Mouse (Mus musculus) forebrain, postnatal 0 days (tissue): Measurements from ENCODE around the gene Ift81. TPM values are rescaled to one million over a fixed set of nuclear protein-coding genes. Genes with fewer than 3 reads are reported as not detected.
A peak's percentile ranks its signal among the peaks of the same experiment; 100 is the strongest.

Experiments used
- ATAC-seq: fragments of 200-750 bp; cut with Nextera tagmentation; 2 replicates; pipeline ENCODE4 v1.8.0; 2017; ENCODE audit warnings: mild to moderate bottlenecking, moderate library complexity
- DNase-seq: peaks from one replicate; pipeline ENCODE4 v3.0.0-alpha.2; 2015
- H3K27ac ChIP-seq: fragments of 300-500 bp; sonication (generic); 2 replicates; pipeline ENCODE4 v1.5.1; 2014; ENCODE audit warnings: low read depth, mild to moderate bottlenecking, antibody characterized with exemption, low read length, moderate library complexity, mixed read lengths
- H3K27me3 ChIP-seq: fragments of 300-500 bp; sonication (generic); 2 replicates; pipeline ENCODE4 v1.6.1; 2014; ENCODE audit warnings: mild to moderate bottlenecking, low read length, mixed read lengths; ENCODE audit not compliant: insufficient read depth
- H3K36me3 ChIP-seq: fragments of 300-500 bp; sonication (generic); 2 replicates; pipeline ENCODE4 v1.6.1; 2014; ENCODE audit warnings: mild to moderate bottlenecking, moderate library complexity; ENCODE audit not compliant: insufficient read depth
- H3K4me1 ChIP-seq: fragments of 300-500 bp; sonication (generic); 2 replicates; pipeline ENCODE4 v1.6.1; 2014; ENCODE audit warnings: antibody characterized with exemption; ENCODE audit not compliant: insufficient read depth
- H3K4me2 ChIP-seq: fragments of 300-500 bp; sonication (generic); 2 replicates; pipeline ENCODE4 v1.6.1; 2014; ENCODE audit warnings: low read depth, mild to moderate bottlenecking, moderate library complexity
- H3K4me3 ChIP-seq: fragments of 300-500 bp; sonication (generic); 2 replicates; pipeline ENCODE4 v1.5.1; 2014; ENCODE audit warnings: low read depth, low read length, mixed read lengths
- H3K9ac ChIP-seq: fragments of 300-500 bp; sonication (generic); 2 replicates; pipeline ENCODE4 v1.6.1; 2014; ENCODE audit warnings: mild to moderate bottlenecking
- H3K9me3 ChIP-seq: fragments of 300-500 bp; sonication (generic); 2 replicates; pipeline ENCODE4 v1.6.1; 2016; ENCODE audit warnings: low read length
- CTCF ChIP-seq: sonication (generic); IDR thresholded peaks from 2 replicates; pipeline ENCODE4 v1.5.1; 2016; ENCODE audit warnings: antibody characterized with exemption, control low read depth, low read depth
- WGBS: fragments of 180-500 bp; shearing (Covaris S2); extraction: QIAGEN DNeasy Blood & Tissue Kit; methylation state at CpG from one replicate; pipeline ENCODE4 v1.1.7; 2014; 5-methylcytosine and 5-hydroxymethylcytosine counted together
- polyA plus RNA-seq: library from polyadenylated mRNA; unstranded; fragments of >200 nt; fragmentation: Nextera tagmentation; extraction: Ambion mirVana; gene quantifications from 2 replicates; pipeline ENCODE4 v1.2.1, GENCODE M21; 2015
- total RNA-seq: library from RNA; depleted of rRNA; stranded (reverse); fragments of >200 nt; gene quantifications from 2 replicates; pipeline ENCODE4 v1.2.3, GENCODE M21; 2014

The Ift81 gene
- total and polyA plus RNA-seq, 2 experiments from 2014 or later: 48.1 to 67.0 TPM

DNA sequence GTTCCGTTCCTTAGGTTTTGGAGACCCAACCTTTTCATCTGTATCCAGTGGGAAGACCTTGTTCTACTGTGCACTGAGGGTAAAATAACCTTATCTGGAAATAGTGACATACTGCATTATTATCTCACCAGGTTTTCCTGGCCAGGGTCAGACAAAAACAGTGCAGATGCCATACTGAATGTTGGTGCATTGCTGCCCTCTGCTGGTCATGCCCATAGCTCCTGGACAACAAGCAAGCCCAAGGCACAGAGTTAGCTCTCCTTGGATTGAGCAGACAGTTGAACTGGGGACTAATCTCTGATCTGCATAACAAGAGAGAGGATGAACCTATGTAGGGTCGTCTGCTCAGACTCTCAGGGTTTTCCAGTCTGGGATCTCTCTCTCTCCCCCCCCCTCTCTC, 12.9 kb upstream of the Ift81 start:
- 43% methylated on average over 2 of the region's 2 CpGs for WGBS
- ATAC-seq: peak; percentile 86

DNA sequence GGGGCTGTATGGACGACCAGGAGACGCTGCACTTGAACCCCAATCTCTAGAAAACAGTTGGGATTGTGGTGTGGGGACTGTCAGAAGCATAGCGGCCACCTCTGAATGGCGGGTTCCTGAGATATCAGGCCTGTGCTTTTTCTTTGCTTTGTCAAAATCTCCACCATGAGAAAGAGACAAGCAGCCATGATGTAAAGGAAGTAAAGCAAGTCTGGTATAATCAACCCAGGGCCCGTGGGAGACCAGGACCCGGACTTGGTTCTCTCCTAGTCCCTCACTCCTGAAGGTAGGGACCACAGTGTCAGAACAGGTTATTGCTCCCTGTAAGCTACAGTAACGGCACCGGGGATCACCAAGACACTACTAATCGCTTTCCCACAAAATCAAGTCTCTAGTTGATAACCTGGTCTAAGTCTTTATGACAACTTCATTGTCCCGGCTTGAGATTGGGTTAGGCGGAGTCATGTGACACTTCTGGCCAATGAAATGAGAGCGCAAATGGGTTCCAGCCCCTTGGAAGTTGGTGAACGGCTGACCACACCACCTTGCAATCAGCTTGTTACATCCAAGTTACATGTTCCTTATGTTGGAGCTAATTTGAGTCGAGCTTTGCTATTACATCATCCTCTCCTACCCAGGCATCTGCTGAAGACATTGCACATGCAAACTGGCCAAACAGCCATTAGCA, 11.4 kb upstream of the Ift81 start:
- DNase-seq (no peak), ATAC-seq (0 out of 2 replicates have a peak, but pooled peaks have one; percentile 18)
- Histone ChIP-seq H3K9ac (no peak overlapping the region), H3K27ac (no peak overlapping the region), H3K4me1 (no peaks in the 10 kb centered on the region), H3K4me2 (no peak overlapping the region), H3K36me3 (no peaks in the 10 kb centered on the region), H3K9me3 (no peaks in the 10 kb centered on the region), H3K4me3 (no peak overlapping the region), H3K27me3 (no peaks in the 10 kb centered on the region)
- no peak for TF ChIP-seq CTCF
- WGBS: 86% methylated on average over 14 of the region's 14 CpGs

More for the DNA sequence above, 12.9 kb upstream of the Ift81 start:
- no peaks in the 10 kb centered on the region for H3K27me3 ChIP-seq
- H3K9ac ChIP-seq: no peak overlapping the region
- H3K9me3 ChIP-seq: no peaks in the 10 kb centered on the region
- DNase-seq: peak; percentile 92
- TF ChIP-seq CTCF: peak; percentile 95
- no peak overlapping the region for H3K27ac ChIP-seq
- no peak overlapping the region for H3K4me3 ChIP-seq
- no peaks in the 10 kb centered on the region for H3K4me1 ChIP-seq
- no peaks in the 10 kb centered on the region for H3K36me3 ChIP-seq
- H3K4me2 ChIP-seq: no peak overlapping the region

DNA sequence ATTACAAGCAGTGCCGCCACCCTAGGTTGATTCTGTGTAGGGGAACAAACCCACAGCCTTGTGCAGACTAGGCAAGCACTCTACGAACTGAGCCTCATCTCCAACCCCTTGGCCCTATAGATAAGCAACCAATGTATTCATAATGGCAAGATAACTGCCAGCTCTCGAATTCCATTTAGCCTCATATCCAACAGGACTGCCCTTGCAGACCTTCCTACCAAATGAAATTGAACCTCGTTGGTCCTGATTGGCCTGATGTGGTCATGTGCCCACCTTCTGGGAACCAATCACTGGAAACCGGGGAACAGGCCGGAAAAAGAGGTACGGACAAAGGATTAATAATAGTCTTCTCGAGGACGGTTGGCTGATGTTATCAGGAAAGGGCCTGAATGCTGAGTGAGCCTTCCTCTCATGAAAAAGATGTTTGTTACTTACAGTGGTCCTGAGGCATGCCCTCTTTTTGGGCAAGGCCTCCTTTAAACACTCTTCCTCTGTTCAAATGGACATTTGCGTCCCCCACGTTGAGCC, 10.7 kb upstream of the Ift81 start:
- no peak for TF ChIP-seq CTCF
- Histone ChIP-seq H3K4me1 (no peaks in the 10 kb centered on the region), H3K9ac (no peak overlapping the region), H3K4me2 (no peak overlapping the region), H3K27ac (no peak overlapping the region), H3K9me3 (no peaks in the 10 kb centered on the region), H3K4me3 (no peak overlapping the region), H3K36me3 (no peaks in the 10 kb centered on the region), H3K27me3 (no peaks in the 10 kb centered on the region)
- 88% methylated on average over 11 of the region's 11 CpGs for WGBS
- DNase-seq (no peak), ATAC-seq (no peak)

DNA sequence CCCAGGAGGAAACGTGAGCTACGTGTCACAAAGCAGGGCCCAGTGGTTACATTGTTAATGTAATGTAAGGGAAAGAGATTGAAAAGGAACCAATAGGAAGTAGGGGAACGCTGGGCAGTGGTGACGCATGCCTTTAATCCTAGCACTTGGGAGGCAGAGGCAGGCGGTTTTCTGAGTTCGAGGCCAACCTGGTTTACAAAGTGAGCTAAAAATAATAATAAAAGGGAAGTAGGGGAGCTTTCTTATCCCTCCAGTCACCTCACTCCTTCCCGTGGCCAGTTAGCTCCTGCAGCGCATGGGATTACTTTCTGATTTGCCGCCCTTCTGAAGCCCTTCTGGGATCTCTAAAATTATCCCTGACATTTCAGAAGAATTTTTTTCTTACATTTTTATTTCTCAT, 9.5 kb upstream of the Ift81 start:
- H3K27me3 ChIP-seq: no peaks in the 10 kb centered on the region
- H3K9ac ChIP-seq: no peak overlapping the region
- no peak overlapping the region for H3K4me3 ChIP-seq
- DNase-seq (no peak), ATAC-seq (no peak)
- H3K36me3 ChIP-seq: no peaks in the 10 kb centered on the region
- H3K9me3 ChIP-seq: no peaks in the 10 kb centered on the region
- H3K4me2 ChIP-seq: no peak overlapping the region
- no peaks in the 10 kb centered on the region for H3K4me1 ChIP-seq
- no peak overlapping the region for H3K27ac ChIP-seq
- WGBS: 79% methylated on average over 9 of the region's 9 CpGs
- TF ChIP-seq CTCF: no peak

DNA sequence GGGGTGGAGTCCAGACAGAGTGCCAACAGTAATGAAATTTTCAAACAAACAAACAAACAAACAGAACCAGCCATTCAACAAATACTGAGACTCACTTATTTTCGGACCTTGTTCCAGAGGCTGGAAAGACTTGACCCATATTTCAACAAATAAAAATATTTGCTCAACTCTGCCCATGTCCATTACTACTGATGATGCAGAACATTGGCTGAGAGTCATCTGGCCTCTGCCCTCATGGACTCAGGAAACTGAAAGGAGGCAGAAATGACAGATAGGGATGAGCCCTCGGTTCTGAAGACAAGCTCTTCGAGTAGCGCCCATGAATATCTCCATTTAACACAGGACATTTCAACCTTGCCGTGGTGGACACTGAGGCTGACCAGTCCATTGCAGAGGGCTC, 8.2 kb upstream of the Ift81 start:
- 94% methylated on average over 5 of the region's 5 CpGs for WGBS

DNA sequence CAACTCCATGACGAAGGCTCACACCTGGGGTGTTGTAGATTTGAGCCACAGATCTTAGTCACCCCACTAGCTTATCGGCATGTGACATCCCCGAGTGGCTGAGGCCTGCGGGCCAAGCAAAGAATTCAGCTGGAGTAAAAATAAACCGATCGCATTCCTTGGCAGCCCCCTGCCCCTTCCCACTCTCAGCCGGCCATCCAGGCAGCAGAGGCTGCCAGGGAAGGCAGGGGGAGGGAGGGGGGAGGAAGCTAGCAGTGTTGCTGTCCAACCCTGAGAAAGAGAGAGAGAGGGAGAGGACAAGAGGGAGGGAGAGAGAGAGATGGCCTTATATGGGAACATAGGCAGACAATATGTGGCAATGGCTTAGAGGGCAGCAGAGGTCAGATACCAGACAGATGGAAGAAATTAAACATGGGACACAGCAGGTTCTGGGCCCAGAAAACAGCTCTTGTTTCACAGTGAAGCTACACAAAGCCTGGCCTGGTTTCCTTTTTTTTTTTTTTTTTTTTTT, 7.1 kb upstream of the Ift81 start:
- DNase-seq (peak; percentile 31), ATAC-seq (peak; percentile 53)
- WGBS: 26% methylated on average over 7 of the region's 7 CpGs
- Histone ChIP-seq H3K9ac (no peak overlapping the region), H3K9me3 (no peaks in the 10 kb centered on the region), H3K4me2 (no peak overlapping the region), H3K36me3 (no peaks in the 10 kb centered on the region), H3K27me3 (no peaks in the 10 kb centered on the region), H3K27ac (no peak overlapping the region), H3K4me3 (no peak overlapping the region), H3K4me1 (no peaks in the 10 kb centered on the region)
- no peak for TF ChIP-seq CTCF

More for the DNA sequence above, 8.2 kb upstream of the Ift81 start:
- Histone ChIP-seq H3K4me2 (no peak overlapping the region), H3K4me1 (no peaks in the 10 kb centered on the region), H3K9me3 (no peaks in the 10 kb centered on the region), H3K36me3 (no peaks in the 10 kb centered on the region), H3K27ac (no peak overlapping the region), H3K27me3 (no peaks in the 10 kb centered on the region), H3K9ac (no peak overlapping the region), H3K4me3 (no peak overlapping the region)
- no peak for TF ChIP-seq CTCF
- no peak for ATAC-seq
- no peak for DNase-seq

DNA sequence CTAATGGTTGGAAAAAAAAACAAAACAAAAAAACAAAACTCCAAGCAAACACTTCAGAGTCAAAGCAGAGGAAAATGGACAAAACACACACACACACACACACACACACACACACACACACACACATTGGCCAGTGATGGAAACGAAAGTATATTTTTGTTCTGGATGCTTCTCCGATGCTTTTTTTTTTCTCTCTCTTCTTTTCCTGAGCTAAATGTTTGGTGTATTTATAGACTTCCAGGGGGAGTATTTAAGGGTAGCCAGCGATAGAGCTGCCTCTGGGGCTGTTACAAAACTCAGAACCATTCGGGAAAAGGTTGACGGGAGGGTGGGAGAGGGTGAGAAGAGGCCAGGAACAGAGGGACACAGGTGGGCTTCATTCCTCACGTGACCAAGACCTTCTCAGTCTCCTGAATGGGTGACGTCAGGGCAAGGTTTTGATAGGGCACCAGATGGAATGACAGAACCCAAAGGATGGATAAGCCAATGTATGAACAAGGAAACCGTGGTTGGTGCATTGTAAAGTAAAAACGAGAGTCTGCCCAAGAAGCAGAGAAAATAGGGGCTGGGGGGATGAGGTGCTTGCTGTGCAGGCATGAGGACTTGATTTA, 5.5 kb upstream of the Ift81 start:
- Histone ChIP-seq H3K9ac (no peak overlapping the region), H3K9me3 (no peaks in the 10 kb centered on the region), H3K36me3 (no peaks in the 10 kb centered on the region), H3K4me3 (no peak overlapping the region), H3K4me2 (no peak overlapping the region), H3K27ac (no peak overlapping the region), H3K4me1 (0 out of 2 replicates have a peak, but pooled peaks cover 1% of the 10 kb centered on the region), H3K27me3 (no peaks in the 10 kb centered on the region)
- ATAC-seq (no peak), DNase-seq (no peak)
- no peak for TF ChIP-seq CTCF
- WGBS: 73% methylated on average over 9 of the region's 9 CpGs
